Mouse (Mus musculus) neural tube, embryonic 12.5 days (tissue): ENCODE measurements around the gene Bcap31. TPM values are rescaled to one million over a fixed set of nuclear protein-coding genes. Genes with fewer than 3 reads are reported as not detected.

Experiments used
- ATAC-seq: fragments of 200-750 bp; cut with Nextera tagmentation; 2 replicates; pipeline ENCODE4 v1.8.0; 2017; ENCODE audit warnings: low read depth, mild to moderate bottlenecking, moderate TSS enrichment, moderate library complexity; ENCODE audit not compliant: low FRiP score
- H3K27ac ChIP-seq: fragments of 300-500 bp; sonication (generic); 2 replicates; pipeline ENCODE4 v1.5.1; 2016
- H3K27me3 ChIP-seq: fragments of 300-500 bp; sonication (generic); replicated peaks from 2 replicates; pipeline ENCODE4 v1.6.1; 2016; ENCODE audit warnings: mild to moderate bottlenecking
- H3K36me3 ChIP-seq: fragments of 300-500 bp; sonication (generic); 2 replicates; pipeline ENCODE4 v1.6.1; 2016; ENCODE audit warnings: mild to moderate bottlenecking
- H3K4me1 ChIP-seq: fragments of 300-500 bp; sonication (generic); 2 replicates; pipeline ENCODE4 v1.6.1; 2016
- H3K4me2 ChIP-seq: fragments of 300-500 bp; sonication (generic); replicated peaks from 2 replicates; pipeline ENCODE4 v1.6.1; 2016; ENCODE audit warnings: mild to moderate bottlenecking
- H3K4me3 ChIP-seq: fragments of 300-500 bp; sonication (generic); 2 replicates; pipeline ENCODE4 v1.5.1; 2016
- H3K9ac ChIP-seq: fragments of 300-500 bp; sonication (generic); 2 replicates; pipeline ENCODE4 v1.6.1; 2016; ENCODE audit warnings: mild to moderate bottlenecking
- H3K9me3 ChIP-seq: fragments of 300-500 bp; sonication (generic); 2 replicates; pipeline ENCODE4 v1.6.1; 2016; ENCODE audit warnings: mild to moderate bottlenecking
- WGBS: fragments of 180-500 bp; shearing (Covaris S2); methylation state at CpG from one replicate; pipeline ENCODE4 v1.1.7; 2016; 5-methylcytosine and 5-hydroxymethylcytosine counted together
- polyA plus RNA-seq: library from polyadenylated mRNA; unstranded; fragments of >200 nt; fragmentation: Nextera tagmentation; extraction: Ambion mirVana; gene quantifications from 2 replicates; pipeline ENCODE4 v1.2.1, GENCODE M21; 2016

Bcap31 gene
- polyA plus RNA-seq, 1 experiment from 2014 or later, result 129 TPM

- no peak for ATAC-seq
- Histone ChIP-seq H3K9me3 (no peaks in the 10 kb centered on the region), H3K4me1 (peaks cover 13% of the 10 kb centered on the region), H3K36me3 (no peaks in the 10 kb centered on the region), H3K27me3 (no peaks in the 10 kb centered on the region), H3K27ac (no peak overlapping the region), H3K4me3 (no peak overlapping the region), H3K4me2 (peak overlapping the region; percentile 66), H3K9ac (no peak overlapping the region)
- 60% methylated on average over 3 of the region's 3 CpGs for WGBS
Measured at GRCm38 (mm10) chrX:73718271-73718670, 2.3 kb upstream of the Bcap31 start.

- Histone ChIP-seq H3K9ac (no peak overlapping the region), H3K4me3 (0 out of 2 replicates have a peak overlapping the region, but pooled peaks have one; percentile 46), H3K4me2 (peak overlapping the region; percentile 66), H3K9me3 (no peaks in the 10 kb centered on the region), H3K36me3 (no peaks in the 10 kb centered on the region), H3K4me1 (peaks cover 13% of the 10 kb centered on the region), H3K27ac (no peak overlapping the region), H3K27me3 (no peaks in the 10 kb centered on the region)
- ATAC-seq, result no peak
- WGBS, result 80% methylated on average over 11 of the region's 11 CpGs
Measured at GRCm38 (mm10) chrX:73717667-73718066, 1.7 kb upstream of the Bcap31 start.

GRCm38 (mm10) chrX:73716709-73717545 lies 952 bp upstream of the Bcap31 start:
- Histone ChIP-seq H3K4me2 (peak overlapping the region; percentile 66), H3K4me3 (peak overlapping the region; percentile 46), H3K9me3 (no peaks in the 10 kb centered on the region), H3K36me3 (no peaks in the 10 kb centered on the region), H3K27me3 (no peaks in the 10 kb centered on the region), H3K9ac (peak overlapping the region; percentile 48), H3K27ac (no peak overlapping the region), H3K4me1 (peaks cover 13% of the 10 kb centered on the region)
- peak; percentile 42 for ATAC-seq
- WGBS, result 32% methylated on average over 30 of the region's 30 CpGs

GRCm38 (mm10) chrX:73715476-73716108 lies 383 bp downstream of the Bcap31 start:
- H3K4me3 ChIP-seq, result peak overlapping the region; percentile 46
- no peaks in the 10 kb centered on the region for H3K27me3 ChIP-seq
- peaks cover 13% of the 10 kb centered on the region for H3K4me1 ChIP-seq
- H3K36me3 ChIP-seq, result peaks cover 6% of the 10 kb centered on the region; the same call in 1 of the 2 replicates
- no peak overlapping the region for H3K27ac ChIP-seq
- H3K9ac ChIP-seq, result peak overlapping the region; percentile 45
- ATAC-seq, result peak; percentile 43
- H3K4me2 ChIP-seq, result peak overlapping the region; percentile 66
- H3K9me3 ChIP-seq, result no peaks in the 10 kb centered on the region
- 32% methylated on average over 21 of the region's 21 CpGs for WGBS

GRCm38 (mm10) chrX:73700472-73700871 lies 15.5 kb downstream of the Bcap31 start:
- H3K27ac ChIP-seq, result no peak overlapping the region
- peaks cover 6% of the 10 kb centered on the region; the same call in 1 of the 2 replicates for H3K36me3 ChIP-seq
- no peaks in the 10 kb centered on the region for H3K9me3 ChIP-seq
- no peaks in the 10 kb centered on the region for H3K4me1 ChIP-seq
- H3K9ac ChIP-seq, result no peak overlapping the region
- no peak for ATAC-seq
- no peak overlapping the region for H3K4me3 ChIP-seq
- no peaks in the 10 kb centered on the region for H3K27me3 ChIP-seq
- no peak overlapping the region for H3K4me2 ChIP-seq
- 86% methylated on average over 1 of the region's 1 CpGs for WGBS

GRCm38 (mm10) chrX:73690917-73691629 lies 24.9 kb downstream of the Bcap31 start:
- Histone ChIP-seq H3K27ac (no peak overlapping the region), H3K9me3 (no peaks in the 10 kb centered on the region), H3K4me2 (no peak overlapping the region), H3K9ac (no peak overlapping the region), H3K27me3 (no peaks in the 10 kb centered on the region), H3K4me3 (no peak overlapping the region), H3K36me3 (peaks cover 9% of the 10 kb centered on the region), H3K4me1 (no peaks in the 10 kb centered on the region)
- 0 out of 2 replicates have a peak, but pooled peaks have one; percentile 33 for ATAC-seq
- 77% methylated on average over 5 of the region's 5 CpGs for WGBS

GRCm38 (mm10) chrX:73685629-73686028 lies 30.3 kb downstream of the Bcap31 start:
- Histone ChIP-seq H3K9ac (no peak overlapping the region), H3K36me3 (peaks cover 24% of the 10 kb centered on the region), H3K9me3 (no peaks in the 10 kb centered on the region), H3K27ac (no peak overlapping the region), H3K27me3 (no peaks in the 10 kb centered on the region), H3K4me3 (no peak overlapping the region), H3K4me1 (no peaks in the 10 kb centered on the region), H3K4me2 (no peak overlapping the region)
- no peak for ATAC-seq
- 52% methylated on average over 3 of the region's 3 CpGs for WGBS

GRCm38 (mm10) chrX:73684978-73685377 lies 31.0 kb downstream of the Bcap31 start:
- Histone ChIP-seq H3K9ac (no peak overlapping the region), H3K27me3 (no peaks in the 10 kb centered on the region), H3K27ac (no peak overlapping the region), H3K4me2 (no peak overlapping the region), H3K4me1 (no peaks in the 10 kb centered on the region), H3K4me3 (no peak overlapping the region), H3K9me3 (no peaks in the 10 kb centered on the region), H3K36me3 (peaks cover 31% of the 10 kb centered on the region)
- no peak for ATAC-seq

- H3K27ac ChIP-seq, result no peak overlapping the region
- peaks cover 32% of the 10 kb centered on the region for H3K36me3 ChIP-seq
- ATAC-seq, result no peak
- H3K4me3 ChIP-seq, result no peak overlapping the region
- no peaks in the 10 kb centered on the region for H3K27me3 ChIP-seq
- H3K4me1 ChIP-seq, result no peaks in the 10 kb centered on the region
- 93% methylated on average over 2 of the region's 2 CpGs for WGBS
- no peak overlapping the region for H3K4me2 ChIP-seq
- H3K9me3 ChIP-seq, result no peaks in the 10 kb centered on the region
- H3K9ac ChIP-seq, result no peak overlapping the region
Measured at GRCm38 (mm10) chrX:73684156-73684555, 31.8 kb downstream of the Bcap31 start.

- Histone ChIP-seq H3K4me1 (peaks cover 20% of the 10 kb centered on the region), H3K9ac (no peak overlapping the region), H3K36me3 (peaks cover 11% of the 10 kb centered on the region), H3K27ac (no peak overlapping the region), H3K4me3 (no peak overlapping the region), H3K9me3 (no peaks in the 10 kb centered on the region), H3K27me3 (no peaks in the 10 kb centered on the region), H3K4me2 (no peak overlapping the region)
- no peak for ATAC-seq
- WGBS, result 99% methylated on average over 4 of the region's 4 CpGs
Measured at GRCm38 (mm10) chrX:73676668-73677067, 39.3 kb downstream of the Bcap31 start.

GRCm38 (mm10) chrX:73675231-73675630 lies 40.7 kb downstream of the Bcap31 start:
- Histone ChIP-seq H3K4me1 (peaks cover 20% of the 10 kb centered on the region), H3K4me2 (peak overlapping the region; percentile 67), H3K27me3 (no peaks in the 10 kb centered on the region), H3K36me3 (peaks cover 4% of the 10 kb centered on the region), H3K9me3 (no peaks in the 10 kb centered on the region), H3K9ac (0 out of 2 replicates have a peak overlapping the region, but pooled peaks have one; percentile 21), H3K27ac (no peak overlapping the region), H3K4me3 (no peak overlapping the region)
- 65% methylated on average over 2 of the region's 2 CpGs for WGBS
- ATAC-seq, result no peak
